ENCODE assay signal across 8 mouse cellular contexts in the genomic region with DNA sequence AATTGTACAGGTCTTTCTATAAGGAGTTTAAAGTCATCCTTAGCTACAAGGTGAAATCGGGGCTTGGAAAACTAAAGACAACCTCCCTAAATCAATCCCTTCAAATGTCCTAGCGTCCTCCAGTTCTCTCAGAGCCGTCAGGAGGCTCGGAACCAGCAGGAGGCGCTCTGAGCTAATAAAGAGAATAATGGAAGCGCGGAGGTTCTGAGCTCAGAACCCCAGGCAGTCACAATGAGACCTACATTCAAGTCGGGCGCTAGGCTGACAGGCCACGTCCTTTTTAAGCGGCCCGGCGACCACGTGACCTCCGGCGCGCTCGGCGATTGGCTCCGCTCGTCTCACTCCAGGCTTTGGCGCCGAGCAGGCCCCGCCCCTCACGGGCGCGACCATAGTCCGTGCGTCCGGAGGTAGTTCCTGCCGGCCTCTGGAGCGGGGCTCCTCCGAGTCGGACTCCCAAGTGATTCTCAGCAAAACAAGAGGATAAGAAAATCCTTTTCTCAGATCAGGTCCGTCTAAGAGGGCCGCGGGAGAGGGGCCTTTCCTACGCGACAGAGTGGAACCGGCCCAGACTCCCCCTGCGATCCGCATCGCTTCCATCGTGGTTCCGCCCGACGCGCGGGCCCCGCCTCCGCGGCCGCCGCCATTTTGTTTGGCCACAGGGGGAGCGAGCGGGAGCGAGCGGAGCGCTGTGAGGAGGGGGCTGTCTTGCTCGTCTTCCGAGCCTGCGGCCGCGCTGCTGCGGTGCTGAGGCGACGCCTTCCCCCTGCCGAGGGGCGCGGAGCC. TPM values are rescaled to one million over a fixed set of nuclear protein-coding genes. Genes with fewer than 3 reads are reported as not detected.
DNase-seq lines count a peak whose midpoint lies in the region; ATAC-seq and TF ChIP-seq lines count a peak whose summit lies in the region.

TSS of gene Smc3 (plus strand) at position 642 of the 783 bp plus-strand sequence.

- no peaks in the 10 kb centered on the region for H3K27me3 ChIP-seq in forebrain, embryonic 10.5 days (ENCODE audit: poor library complexity, severe bottlenecking)
- no peaks in the 10 kb centered on the region for H3K27me3 ChIP-seq in heart, embryonic 15.5 days
- no peaks in the 10 kb centered on the region for H3K27me3 ChIP-seq in liver, embryonic 14.5 days (ENCODE audit: control insufficient read depth, insufficient read depth, low read length)
- H3K27me3 ChIP-seq in neural tube, embryonic 11.5 days (ENCODE audit: control insufficient read depth, insufficient read depth, low read length), result no peaks in the 10 kb centered on the region
- H3K27me3 ChIP-seq in stomach, postnatal 0 days (ENCODE audit: control insufficient read depth, insufficient read depth, low read length), result no peaks in the 10 kb centered on the region

- H3K9ac ChIP-seq in heart, embryonic 15.5 days, result peak within 1 kb of the TSS; percentile 92
- H3K9ac ChIP-seq in liver, embryonic 14.5 days (replicated peaks), result peak within 1 kb of the TSS; percentile 97
- peak within 1 kb of the TSS; percentile 95 for H3K9ac ChIP-seq in neural tube, embryonic 11.5 days (ENCODE audit: low read length)
- peak within 1 kb of the TSS; percentile 95 for H3K9ac ChIP-seq in stomach, postnatal 0 days (ENCODE audit: low read length)

- peak within 1 kb of the TSS; percentile 99 for H3K27ac ChIP-seq in forebrain, embryonic 10.5 days
- H3K27ac ChIP-seq in heart, embryonic 15.5 days, result peak within 1 kb of the TSS; percentile 92
- peak within 1 kb of the TSS; percentile 79 for H3K27ac ChIP-seq in liver, embryonic 14.5 days
- peak within 1 kb of the TSS; percentile 96 for H3K27ac ChIP-seq in neural tube, embryonic 11.5 days (ENCODE audit: low read depth, low read length)
- peak within 1 kb of the TSS; percentile 95 for H3K27ac ChIP-seq in stomach, postnatal 0 days (replicated peaks)

- ATAC-seq in heart, embryonic 15.5 days (replicated peaks; ENCODE audit: insufficient number of reproducible peaks, insufficient read depth, low FRiP score, low read depth), result peak; percentile 96
- ATAC-seq in liver, embryonic 14.5 days (ENCODE audit: insufficient read depth), result peak; percentile 88
- peak; percentile 99 for ATAC-seq in neural tube, embryonic 11.5 days (ENCODE audit: insufficient read depth, low FRiP score, low TSS enrichment)
- ATAC-seq in stomach, postnatal 0 days (ENCODE audit: low FRiP score, low TSS enrichment), result peak; percentile 98

- H3K36me3 ChIP-seq in forebrain, embryonic 10.5 days (replicated peaks), result peaks cover 33% of the 10 kb centered on the region
- H3K36me3 ChIP-seq in heart, embryonic 15.5 days, result peaks cover 7% of the 10 kb centered on the region; the same call in 1 of the 2 replicates
- peaks cover 14% of the 10 kb centered on the region for H3K36me3 ChIP-seq in liver, embryonic 14.5 days (replicated peaks; ENCODE audit: control insufficient read depth, insufficient read depth, low read depth)
- H3K36me3 ChIP-seq in neural tube, embryonic 11.5 days (ENCODE audit: control insufficient read depth, insufficient read depth, low read length), result 0 out of 2 replicates have a peak, but pooled peaks cover 2% of the 10 kb centered on the region
- H3K36me3 ChIP-seq in stomach, postnatal 0 days (ENCODE audit: control insufficient read depth, insufficient read depth, low read length), result 0 out of 2 replicates have a peak, but pooled peaks cover 5% of the 10 kb centered on the region

- peak; percentile 99 for DNase-seq in CD8-positive naive resting alpha-beta T cell, adult 2 months (ENCODE audit: low read depth in 2 of 2, low spot score in 2 of 2)
- DNase-seq in c-Kit-positive CD71-negative TER-119-negative erythroid progenitor cells, embryonic 14.5 days (ENCODE audit: low read depth), result peak; percentile 98
- DNase-seq in forebrain, embryonic 10.5 days (ENCODE audit: extremely low spot score, low spot score), result peak; percentile 99
- DNase-seq in kidney, postnatal 25 days, result peak; percentile 99
- DNase-seq in liver, embryonic 14.5 days (ENCODE audit: low read depth in 3 of 3, low spot score in 3 of 3), result peak; percentile 95 to 97 (median 96)
- DNase-seq in neural tube, embryonic 11.5 days (ENCODE audit: low spot score), result peak; percentile 97
- DNase-seq in stomach, postnatal 0 days (ENCODE audit: low spot score), result peak; percentile 99

- WGBS in forebrain, embryonic 10.5 days, result under 1% methylated on average over 69 of the region's 70 CpGs
- under 1% methylated on average over 70 of the region's 70 CpGs for WGBS in heart, embryonic 15.5 days
- WGBS in liver, embryonic 14.5 days (ENCODE audit: insufficient replicate concordance), result under 1% methylated on average over 70 of the region's 70 CpGs
- 1% methylated on average over 65 of the region's 70 CpGs for WGBS in neural tube, embryonic 11.5 days
- WGBS in stomach, postnatal 0 days, result under 1% methylated on average over 70 of the region's 70 CpGs

- peak within 1 kb of the TSS; percentile 88 for H3K4me2 ChIP-seq in heart, embryonic 15.5 days
- H3K4me2 ChIP-seq in liver, embryonic 14.5 days (ENCODE audit: low read depth), result peak within 1 kb of the TSS; percentile 81
- H3K4me2 ChIP-seq in neural tube, embryonic 11.5 days (ENCODE audit: low read depth), result peak within 1 kb of the TSS; percentile 80
- H3K4me2 ChIP-seq in stomach, postnatal 0 days (replicated peaks; ENCODE audit: low read depth), result peak within 1 kb of the TSS; percentile 93

- peak within 1 kb of the TSS; percentile 100 for H3K4me3 ChIP-seq in forebrain, embryonic 10.5 days
- peak within 1 kb of the TSS; percentile 84 for H3K4me3 ChIP-seq in heart, embryonic 15.5 days
- H3K4me3 ChIP-seq in liver, embryonic 14.5 days (ENCODE audit: insufficient read depth in 1 of 2, low read depth in 2 of 2, low read length in 2 of 2), result peak within 1 kb of the TSS; percentile 92 to 99
- peak within 1 kb of the TSS; percentile 100 for H3K4me3 ChIP-seq in neural tube, embryonic 11.5 days (ENCODE audit: low read depth, low read length)
- peak within 1 kb of the TSS; percentile 98 for H3K4me3 ChIP-seq in stomach, postnatal 0 days (ENCODE audit: low read depth, low read length)

- peaks cover 17% of the 10 kb centered on the region for H3K4me1 ChIP-seq in forebrain, embryonic 10.5 days
- peaks cover 18% of the 10 kb centered on the region for H3K4me1 ChIP-seq in heart, embryonic 15.5 days (replicated peaks)
- H3K4me1 ChIP-seq in liver, embryonic 14.5 days (replicated peaks; ENCODE audit: control insufficient read depth in 2 of 2, insufficient read depth in 2 of 2, low read length in 1 of 2), result peaks cover 12 to 13% of the 10 kb centered on the region in 2 experiments
- no peaks in the 10 kb centered on the region for H3K4me1 ChIP-seq in neural tube, embryonic 11.5 days (ENCODE audit: control insufficient read depth, insufficient read depth, low read length)
- H3K4me1 ChIP-seq in stomach, postnatal 0 days (replicated peaks; ENCODE audit: control insufficient read depth, insufficient read depth), result no peaks in the 10 kb centered on the region; the same call in 1 of the 2 replicates

- no peaks in the 10 kb centered on the region for H3K9me3 ChIP-seq in forebrain, embryonic 10.5 days
- no peaks in the 10 kb centered on the region for H3K9me3 ChIP-seq in heart, embryonic 15.5 days (replicated peaks)
- H3K9me3 ChIP-seq in liver, embryonic 14.5 days (ENCODE audit: control insufficient read depth, low read length), result no peaks in the 10 kb centered on the region
- no peaks in the 10 kb centered on the region for H3K9me3 ChIP-seq in neural tube, embryonic 11.5 days (ENCODE audit: control insufficient read depth, low read length)
- H3K9me3 ChIP-seq in stomach, postnatal 0 days (ENCODE audit: control insufficient read depth, low read length), result no peaks in the 10 kb centered on the region

- peak; percentile 54; the same call in 1 of the 2 replicates for TF ChIP-seq EP300 in liver, embryonic 14.5 days (IDR thresholded peaks at IDR 0.05; ENCODE audit: low read depth)
- TF ChIP-seq EP300 in stomach, postnatal 0 days (optimal IDR thresholded peaks at IDR 0.05), result peak; percentile 53

- peak; percentile 91 for TF ChIP-seq CTCF in liver, embryonic 14.5 days (IDR thresholded peaks at IDR 0.05; ENCODE audit: low read depth)
- TF ChIP-seq CTCF in stomach, postnatal 0 days (IDR thresholded peaks at IDR 0.05; ENCODE audit: low read depth), result peak; percentile 90

RNA-seq across cellular contexts. Expression of gene Smc3, which starts in this region (rescaled TPM):
- polyA plus RNA-seq in forebrain, embryonic 10.5 days (2016; fragmentation: Nextera tagmentation; extraction: Ambion mirVana), result 81.4 and 87.6 TPM in 2 replicates
- polyA plus RNA-seq in heart, embryonic 15.5 days (2015; fragmentation: Nextera tagmentation; extraction: Ambion mirVana), result 37.9 and 38.9 TPM in 2 replicates
- polyA plus RNA-seq in liver, embryonic 14.5 days (2012; rRNA removed), result 12.5 and 25.2 TPM in 2 replicates
- polyA plus RNA-seq in liver, embryonic 14.5 days (2014; fragmentation: Nextera tagmentation; extraction: Ambion mirVana), result 30.3 and 38.0 TPM in 2 replicates
- polyA plus RNA-seq in neural tube, embryonic 11.5 days (2014; fragmentation: Nextera tagmentation; extraction: Ambion mirVana), result 84.5 and 90.1 TPM in 2 replicates
- polyA plus RNA-seq in stomach, postnatal 0 days (2015; fragmentation: Nextera tagmentation; extraction: Ambion mirVana), result 24.9 and 27.0 TPM in 2 replicates

Comparison
In these comparisons a context has a peak if more than half of its experiments do, and no peak if none do; other contexts are left out.
1. Peak in every context shown above with its lines: DNase-seq, ATAC-seq, H3K4me3 ChIP-seq and H3K27ac ChIP-seq.